Mouse (Mus musculus): ENCODE data around the gene Il6st. TPM values are rescaled to one million over a fixed set of nuclear protein-coding genes. Genes with fewer than 3 reads are reported as not detected.

The Il6st gene
- polyA plus RNA-seq, 1 experiment: 65.0 TPM

- Histone ChIP-seq H3K27me3 (ENCODE audit: control insufficient read depth, insufficient read depth, low read length, poor library complexity, severe bottlenecking) (no peaks in the 10 kb centered on the region), H3K4me1 (ENCODE audit: control insufficient read depth, insufficient read depth, low read length) (no peaks in the 10 kb centered on the region), H3K9me3 (replicated peaks; ENCODE audit: control insufficient read depth, insufficient read depth, low read length, poor library complexity, severe bottlenecking) (no peaks in the 10 kb centered on the region), H3K27ac (ENCODE audit: insufficient read depth, low read length) (no peak overlapping the region), H3K36me3 (ENCODE audit: control insufficient read depth, insufficient read depth, low read length, poor library complexity, severe bottlenecking) (peaks cover 40% of the 10 kb centered on the region), H3K9ac (ENCODE audit: low read depth, poor library complexity, severe bottlenecking) (no peak overlapping the region), H3K4me3 (ENCODE audit: low read depth, low read length) (no peak overlapping the region)
- TF ChIP-seq EP300 (IDR thresholded peaks at IDR 0.05; ENCODE audit: insufficient read depth, low read depth, low read length) (no peak), CTCF (IDR thresholded peaks at IDR 0.05; ENCODE audit: low read depth, low read length) (no peak)
Measured at GRCm38 (mm10) chr13:112483015-112483414, 19.1 kb downstream of the Il6st start.

GRCm38 (mm10) chr13:112486236-112486635, 22.4 kb downstream of the Il6st start:
- TF ChIP-seq POLR2A (IDR thresholded peaks at IDR 0.05; ENCODE audit: insufficient read depth, low read length) (no peak), EP300 (IDR thresholded peaks at IDR 0.05; ENCODE audit: insufficient read depth, low read depth, low read length) (no peak), CTCF (IDR thresholded peaks at IDR 0.05; ENCODE audit: low read depth, low read length) (no peak)
- no peaks in the 10 kb centered on the region for H3K4me1 ChIP-seq (ENCODE audit: control insufficient read depth, insufficient read depth, low read length)
- H3K4me3 ChIP-seq (ENCODE audit: low read depth, low read length): no peak overlapping the region
- no peaks in the 10 kb centered on the region for H3K9me3 ChIP-seq (replicated peaks; ENCODE audit: control insufficient read depth, insufficient read depth, low read length, poor library complexity, severe bottlenecking)
- H3K27ac ChIP-seq (ENCODE audit: insufficient read depth, low read length): no peak overlapping the region
- H3K36me3 ChIP-seq (ENCODE audit: control insufficient read depth, insufficient read depth, low read length, poor library complexity, severe bottlenecking): peaks cover 45% of the 10 kb centered on the region
- H3K27me3 ChIP-seq (ENCODE audit: control insufficient read depth, insufficient read depth, low read length, poor library complexity, severe bottlenecking): no peaks in the 10 kb centered on the region
- no peak overlapping the region for H3K9ac ChIP-seq (ENCODE audit: low read depth, poor library complexity, severe bottlenecking)

GRCm38 (mm10) chr13:112486676-112487075, 22.8 kb downstream of the Il6st start:
- Histone ChIP-seq H3K4me3 (ENCODE audit: low read depth, low read length) (no peak overlapping the region), H3K9ac (ENCODE audit: low read depth, poor library complexity, severe bottlenecking) (no peak overlapping the region), H3K9me3 (replicated peaks; ENCODE audit: control insufficient read depth, insufficient read depth, low read length, poor library complexity, severe bottlenecking) (no peaks in the 10 kb centered on the region), H3K36me3 (ENCODE audit: control insufficient read depth, insufficient read depth, low read length, poor library complexity, severe bottlenecking) (peaks cover 45% of the 10 kb centered on the region), H3K27ac (ENCODE audit: insufficient read depth, low read length) (no peak overlapping the region), H3K27me3 (ENCODE audit: control insufficient read depth, insufficient read depth, low read length, poor library complexity, severe bottlenecking) (no peaks in the 10 kb centered on the region), H3K4me1 (ENCODE audit: control insufficient read depth, insufficient read depth, low read length) (no peaks in the 10 kb centered on the region)
- TF ChIP-seq POLR2A (IDR thresholded peaks at IDR 0.05; ENCODE audit: insufficient read depth, low read length) (no peak), CTCF (IDR thresholded peaks at IDR 0.05; ENCODE audit: low read depth, low read length) (no peak), EP300 (IDR thresholded peaks at IDR 0.05; ENCODE audit: insufficient read depth, low read depth, low read length) (no peak)

GRCm38 (mm10) chr13:112490036-112490435, 26.2 kb downstream of the Il6st start:
- Histone ChIP-seq H3K9me3 (replicated peaks; ENCODE audit: control insufficient read depth, insufficient read depth, low read length, poor library complexity, severe bottlenecking) (no peaks in the 10 kb centered on the region), H3K4me1 (ENCODE audit: control insufficient read depth, insufficient read depth, low read length) (no peaks in the 10 kb centered on the region), H3K9ac (ENCODE audit: low read depth, poor library complexity, severe bottlenecking) (no peak overlapping the region), H3K4me3 (ENCODE audit: low read depth, low read length) (no peak overlapping the region), H3K27ac (ENCODE audit: insufficient read depth, low read length) (no peak overlapping the region), H3K27me3 (ENCODE audit: control insufficient read depth, insufficient read depth, low read length, poor library complexity, severe bottlenecking) (no peaks in the 10 kb centered on the region), H3K36me3 (ENCODE audit: control insufficient read depth, insufficient read depth, low read length, poor library complexity, severe bottlenecking) (peaks cover 47% of the 10 kb centered on the region)
- TF ChIP-seq EP300 (IDR thresholded peaks at IDR 0.05; ENCODE audit: insufficient read depth, low read depth, low read length) (no peak), POLR2A (IDR thresholded peaks at IDR 0.05; ENCODE audit: insufficient read depth, low read length) (no peak), CTCF (IDR thresholded peaks at IDR 0.05; ENCODE audit: low read depth, low read length) (no peak)

- no peaks in the 10 kb centered on the region for H3K9me3 ChIP-seq (replicated peaks; ENCODE audit: control insufficient read depth, insufficient read depth, low read length, poor library complexity, severe bottlenecking)
- H3K27ac ChIP-seq (ENCODE audit: insufficient read depth, low read length): no peak overlapping the region
- H3K27me3 ChIP-seq (ENCODE audit: control insufficient read depth, insufficient read depth, low read length, poor library complexity, severe bottlenecking): no peaks in the 10 kb centered on the region
- no peaks in the 10 kb centered on the region for H3K4me1 ChIP-seq (ENCODE audit: control insufficient read depth, insufficient read depth, low read length)
- H3K36me3 ChIP-seq (ENCODE audit: control insufficient read depth, insufficient read depth, low read length, poor library complexity, severe bottlenecking): peaks cover 44% of the 10 kb centered on the region
- H3K9ac ChIP-seq (ENCODE audit: low read depth, poor library complexity, severe bottlenecking): no peak overlapping the region
- TF ChIP-seq EP300 (IDR thresholded peaks at IDR 0.05; ENCODE audit: insufficient read depth, low read depth, low read length) (no peak), POLR2A (IDR thresholded peaks at IDR 0.05; ENCODE audit: insufficient read depth, low read length) (no peak), CTCF (IDR thresholded peaks at IDR 0.05; ENCODE audit: low read depth, low read length) (no peak)
- no peak overlapping the region for H3K4me3 ChIP-seq (ENCODE audit: low read depth, low read length)
Measured at GRCm38 (mm10) chr13:112491636-112492284, 27.9 kb downstream of the Il6st start.

GRCm38 (mm10) chr13:112492285-112492678, 28.4 kb downstream of the Il6st start:
- H3K36me3 ChIP-seq (ENCODE audit: control insufficient read depth, insufficient read depth, low read length, poor library complexity, severe bottlenecking): peaks cover 44% of the 10 kb centered on the region
- no peak for TF ChIP-seq CTCF (IDR thresholded peaks at IDR 0.05; ENCODE audit: low read depth, low read length)
- no peak for TF ChIP-seq EP300 (IDR thresholded peaks at IDR 0.05; ENCODE audit: insufficient read depth, low read depth, low read length)

More at GRCm38 (mm10) chr13:112492285-112492678, 28.4 kb downstream of the Il6st start:
- no peaks in the 10 kb centered on the region for H3K27me3 ChIP-seq (ENCODE audit: control insufficient read depth, insufficient read depth, low read length, poor library complexity, severe bottlenecking)
- no peaks in the 10 kb centered on the region for H3K9me3 ChIP-seq (replicated peaks; ENCODE audit: control insufficient read depth, insufficient read depth, low read length, poor library complexity, severe bottlenecking)
- H3K9ac ChIP-seq (ENCODE audit: low read depth, poor library complexity, severe bottlenecking): no peak overlapping the region
- no peaks in the 10 kb centered on the region for H3K4me1 ChIP-seq (ENCODE audit: control insufficient read depth, insufficient read depth, low read length)
- H3K27ac ChIP-seq (ENCODE audit: insufficient read depth, low read length): no peak overlapping the region
- no peak overlapping the region for H3K4me3 ChIP-seq (ENCODE audit: low read depth, low read length)
